Mouse (Mus musculus): ENCODE results near the gene Drg1. TPM values are rescaled to one million over a fixed set of nuclear protein-coding genes. Genes with fewer than 3 reads are reported as not detected.
"Not testable (repeated sequence)": the region's sequence is repeated elsewhere in the genome, so short reads cannot be mapped to it uniquely, and the experiment has no call there.

Drg1 gene
- polyA plus RNA-seq, 1 experiment from 2014 or later: 182 TPM

DNA sequence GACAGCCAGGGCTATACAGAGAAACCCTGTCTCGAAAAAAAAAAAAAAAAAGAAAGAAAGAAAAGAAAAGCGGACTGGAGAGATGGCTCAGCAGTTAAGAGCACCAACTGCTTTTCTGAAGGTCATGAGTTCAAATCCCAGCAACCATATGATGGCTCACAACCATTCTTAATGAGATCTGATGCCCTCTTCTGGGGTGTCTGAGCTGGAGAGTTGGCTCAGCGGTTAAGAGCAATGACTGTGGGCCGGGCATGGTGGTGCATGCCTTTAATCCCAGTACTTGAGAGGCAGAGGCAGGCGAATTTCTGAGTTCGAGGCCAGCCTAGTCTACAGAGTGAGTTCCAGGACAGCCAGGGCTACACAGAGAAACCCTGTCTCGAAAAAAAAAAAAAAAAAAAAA lies 65.6 kb downstream of the Drg1 start:
- H3K4me2 ChIP-seq; H3K27ac ChIP-seq (ENCODE audit: low read depth, low read length); H3K9ac ChIP-seq (ENCODE audit: low read depth, low read length); H3K4me3 ChIP-seq (ENCODE audit: low read depth, low read length); H3K9me3 ChIP-seq (replicated peaks; ENCODE audit: control insufficient read depth, low read length); H3K27me3 ChIP-seq (ENCODE audit: control insufficient read depth, insufficient read depth, low read length); H3K4me1 ChIP-seq (ENCODE audit: control insufficient read depth, insufficient read depth, low read length); ATAC-seq (replicated peaks; ENCODE audit: insufficient number of reproducible peaks, low FRiP score, low TSS enrichment); H3K36me3 ChIP-seq (ENCODE audit: control insufficient read depth, insufficient read depth, low read length): not testable (repeated sequence)
- 91% methylated on average over 5 of the region's 7 CpGs for WGBS (ENCODE audit: insufficient replicate concordance)

DNA sequence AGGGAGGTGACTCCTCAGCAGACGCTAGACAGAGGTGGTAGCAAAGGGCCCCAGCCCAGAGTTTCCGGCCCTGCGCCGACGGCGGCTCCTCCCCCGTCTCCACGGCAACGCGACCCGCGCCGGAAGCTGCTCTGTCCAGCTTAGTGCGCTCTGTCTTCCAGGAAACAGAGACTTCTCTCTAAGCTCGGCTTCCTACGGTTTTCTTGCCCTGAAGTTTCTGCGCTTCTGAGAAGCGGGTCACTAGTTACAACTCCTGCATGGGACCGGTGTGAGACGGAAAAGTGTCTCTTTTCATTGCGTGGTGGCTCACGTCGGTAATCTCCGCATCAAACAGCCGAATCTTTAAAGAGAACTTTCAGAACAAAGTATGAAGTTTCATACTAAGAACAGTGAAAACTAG lies 72.9 kb downstream of the Drg1 start, which contains the start of gene Sfi1:
TSS of gene Sfi1 (minus strand) at position 101 of the 400 bp plus-strand sequence.
- Histone ChIP-seq H3K9ac (ENCODE audit: low read depth, low read length) (no peak within 1 kb of the TSS), H3K27me3 (ENCODE audit: control insufficient read depth, insufficient read depth, low read length) (no peaks in the 10 kb centered on the region), H3K4me2 (no peak within 1 kb of the TSS), H3K4me3 (ENCODE audit: low read depth, low read length) (no peak within 1 kb of the TSS), H3K36me3 (ENCODE audit: control insufficient read depth, insufficient read depth, low read length) (no peaks in the 10 kb centered on the region), H3K27ac (ENCODE audit: low read depth, low read length) (no peak within 1 kb of the TSS), H3K4me1 (ENCODE audit: control insufficient read depth, insufficient read depth, low read length) (no peaks in the 10 kb centered on the region), H3K9me3 (replicated peaks; ENCODE audit: control insufficient read depth, low read length) (no peaks in the 10 kb centered on the region)
- 81% methylated on average over 25 of the region's 25 CpGs for WGBS (ENCODE audit: insufficient replicate concordance)
- ATAC-seq (replicated peaks; ENCODE audit: insufficient number of reproducible peaks, low FRiP score, low TSS enrichment): no peak

DNA sequence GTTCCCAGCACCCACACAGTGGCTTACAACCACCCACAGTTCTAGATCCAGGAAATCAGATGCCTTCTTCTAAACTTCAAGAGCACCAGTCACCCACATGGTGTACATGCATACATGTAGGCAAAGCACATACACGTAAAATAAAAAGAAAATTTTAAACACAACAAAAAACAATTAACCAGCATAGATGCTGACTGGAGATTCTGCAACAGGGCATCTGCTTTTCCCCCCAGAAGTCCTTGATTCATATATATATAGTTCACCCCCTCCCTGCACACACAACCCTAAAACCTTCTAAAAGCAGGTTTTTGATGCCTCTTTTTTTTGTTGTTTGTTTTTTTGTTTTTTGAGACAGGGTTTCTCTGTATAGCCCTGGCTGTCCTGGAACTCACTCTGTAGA lies 83.5 kb downstream of the Drg1 start:
- not testable (repeated sequence) for H3K27ac ChIP-seq (ENCODE audit: low read depth, low read length); H3K36me3 ChIP-seq (ENCODE audit: control insufficient read depth, insufficient read depth, low read length); ATAC-seq (replicated peaks; ENCODE audit: insufficient number of reproducible peaks, low FRiP score, low TSS enrichment); H3K27me3 ChIP-seq (ENCODE audit: control insufficient read depth, insufficient read depth, low read length); H3K9ac ChIP-seq (ENCODE audit: low read depth, low read length); H3K4me2 ChIP-seq; H3K9me3 ChIP-seq (replicated peaks; ENCODE audit: control insufficient read depth, low read length); H3K4me3 ChIP-seq (ENCODE audit: low read depth, low read length); H3K4me1 ChIP-seq (ENCODE audit: control insufficient read depth, insufficient read depth, low read length)
- WGBS (ENCODE audit: insufficient replicate concordance): 76% methylated on average over 1 of the region's 1 CpGs

DNA sequence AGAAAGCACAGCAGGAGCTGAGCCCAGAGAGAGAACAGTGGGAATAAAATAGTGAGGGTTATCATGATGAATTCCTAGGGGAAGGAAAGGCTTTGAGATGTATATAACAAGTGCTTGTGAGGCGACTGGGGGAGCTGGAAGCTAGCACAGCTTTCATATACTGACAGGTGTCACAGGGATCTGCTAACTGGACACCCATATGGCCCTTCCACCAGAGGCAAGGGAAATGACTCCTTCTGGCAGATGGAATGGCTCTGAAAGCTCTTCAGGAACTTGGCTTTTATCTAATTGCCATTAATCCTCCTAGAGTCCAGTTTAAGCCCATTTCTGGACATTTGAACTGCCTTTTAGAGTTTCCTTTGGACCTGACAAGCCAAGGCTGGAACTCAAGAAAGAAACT lies 84.2 kb downstream of the Drg1 start:
- H3K27ac ChIP-seq (ENCODE audit: low read depth, low read length); H3K27me3 ChIP-seq (ENCODE audit: control insufficient read depth, insufficient read depth, low read length); H3K9me3 ChIP-seq (replicated peaks; ENCODE audit: control insufficient read depth, low read length); H3K4me2 ChIP-seq; H3K4me3 ChIP-seq (ENCODE audit: low read depth, low read length); ATAC-seq (replicated peaks; ENCODE audit: insufficient number of reproducible peaks, low FRiP score, low TSS enrichment); H3K36me3 ChIP-seq (ENCODE audit: control insufficient read depth, insufficient read depth, low read length); H3K4me1 ChIP-seq (ENCODE audit: control insufficient read depth, insufficient read depth, low read length); H3K9ac ChIP-seq (ENCODE audit: low read depth, low read length): not testable (repeated sequence)
- WGBS (ENCODE audit: insufficient replicate concordance): 64% methylated on average over 1 of the region's 1 CpGs

DNA sequence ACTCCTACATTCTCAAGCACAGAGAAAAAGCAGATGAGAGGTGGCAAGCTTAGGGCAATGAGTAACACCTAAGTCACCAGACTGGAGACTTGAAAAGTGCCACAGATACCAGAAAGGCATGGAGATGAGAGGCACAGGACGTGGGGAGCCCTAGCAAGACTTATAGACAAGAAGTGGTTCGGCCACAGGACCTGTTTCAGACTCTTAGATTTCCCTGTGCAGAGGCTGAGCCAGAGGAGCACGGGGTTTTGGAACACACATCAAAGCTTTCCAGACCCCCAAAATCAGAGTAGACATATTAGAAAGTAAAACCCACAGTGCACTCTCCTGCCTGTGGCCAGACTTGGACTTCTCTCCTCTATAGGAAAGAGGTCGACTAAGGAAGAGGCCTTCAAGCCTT lies 85.0 kb downstream of the Drg1 start:
- not testable (repeated sequence) for H3K4me2 ChIP-seq; H3K27me3 ChIP-seq (ENCODE audit: control insufficient read depth, insufficient read depth, low read length); H3K27ac ChIP-seq (ENCODE audit: low read depth, low read length); H3K9me3 ChIP-seq (replicated peaks; ENCODE audit: control insufficient read depth, low read length); H3K36me3 ChIP-seq (ENCODE audit: control insufficient read depth, insufficient read depth, low read length); H3K9ac ChIP-seq (ENCODE audit: low read depth, low read length); ATAC-seq (replicated peaks; ENCODE audit: insufficient number of reproducible peaks, low FRiP score, low TSS enrichment); H3K4me1 ChIP-seq (ENCODE audit: control insufficient read depth, insufficient read depth, low read length); H3K4me3 ChIP-seq (ENCODE audit: low read depth, low read length)
- WGBS (ENCODE audit: insufficient replicate concordance): 50% methylated on average over 4 of the region's 4 CpGs

DNA sequence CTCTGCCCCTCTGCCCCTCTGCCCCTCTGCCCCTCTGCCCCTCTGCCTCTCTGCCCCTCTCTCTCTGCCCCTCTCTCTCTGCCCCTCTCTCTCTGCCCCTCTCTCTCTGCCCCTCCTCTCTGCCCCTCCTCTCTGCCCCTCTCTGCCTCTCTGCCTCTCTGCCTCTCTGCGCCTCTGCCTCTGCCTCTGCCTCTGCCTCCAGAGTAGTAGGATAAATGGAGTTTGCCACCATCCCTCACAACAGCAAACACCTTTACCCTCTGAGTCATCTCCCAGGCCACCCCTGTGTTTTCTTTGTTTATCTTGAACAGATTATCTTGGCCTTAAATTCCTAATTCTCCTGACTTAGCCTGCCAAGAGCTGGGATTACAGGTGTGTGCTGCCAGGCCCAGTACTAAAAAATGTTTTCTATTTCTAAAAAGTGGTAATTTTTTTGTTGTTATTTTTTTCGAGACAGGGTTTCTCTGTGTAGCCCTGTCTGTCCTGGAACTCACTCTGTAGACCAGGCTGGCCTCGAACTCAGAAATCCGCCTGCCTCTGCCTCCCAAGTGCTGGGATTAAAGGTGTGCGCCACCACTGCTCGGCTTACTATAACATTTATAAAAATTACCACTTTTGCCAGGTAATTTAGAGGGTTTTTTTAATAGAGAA lies 85.6 kb downstream of the Drg1 start:
- not testable (repeated sequence) for H3K27me3 ChIP-seq (ENCODE audit: control insufficient read depth, insufficient read depth, low read length); H3K27ac ChIP-seq (ENCODE audit: low read depth, low read length); H3K9me3 ChIP-seq (replicated peaks; ENCODE audit: control insufficient read depth, low read length); H3K4me3 ChIP-seq (ENCODE audit: low read depth, low read length); H3K9ac ChIP-seq (ENCODE audit: low read depth, low read length); H3K36me3 ChIP-seq (ENCODE audit: control insufficient read depth, insufficient read depth, low read length); H3K4me2 ChIP-seq; ATAC-seq (replicated peaks; ENCODE audit: insufficient number of reproducible peaks, low FRiP score, low TSS enrichment); H3K4me1 ChIP-seq (ENCODE audit: control insufficient read depth, insufficient read depth, low read length)
- 68% methylated on average over 6 of the region's 6 CpGs for WGBS (ENCODE audit: insufficient replicate concordance)

DNA sequence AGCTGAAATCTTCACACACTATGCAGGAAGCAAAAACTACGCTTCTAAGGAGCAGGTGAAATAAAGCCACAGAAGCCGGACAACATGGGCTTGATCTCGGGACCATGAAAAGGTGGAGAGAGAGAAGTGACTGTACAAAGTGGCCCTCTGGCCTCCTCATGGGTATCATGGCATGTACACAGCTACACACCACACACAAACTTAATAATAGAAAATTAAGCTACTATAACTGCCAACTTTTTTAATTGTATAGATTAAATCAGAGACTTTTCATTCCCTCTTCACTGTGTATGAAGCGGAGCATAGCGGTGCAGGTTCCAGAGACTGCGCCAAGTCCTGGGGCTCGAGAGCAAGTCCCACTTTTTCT lies 86.5 kb downstream of the Drg1 start:
- 81% methylated on average over 7 of the region's 7 CpGs for WGBS (ENCODE audit: insufficient replicate concordance)
- H3K4me3 ChIP-seq (ENCODE audit: low read depth, low read length): not testable (repeated sequence)

DNA sequence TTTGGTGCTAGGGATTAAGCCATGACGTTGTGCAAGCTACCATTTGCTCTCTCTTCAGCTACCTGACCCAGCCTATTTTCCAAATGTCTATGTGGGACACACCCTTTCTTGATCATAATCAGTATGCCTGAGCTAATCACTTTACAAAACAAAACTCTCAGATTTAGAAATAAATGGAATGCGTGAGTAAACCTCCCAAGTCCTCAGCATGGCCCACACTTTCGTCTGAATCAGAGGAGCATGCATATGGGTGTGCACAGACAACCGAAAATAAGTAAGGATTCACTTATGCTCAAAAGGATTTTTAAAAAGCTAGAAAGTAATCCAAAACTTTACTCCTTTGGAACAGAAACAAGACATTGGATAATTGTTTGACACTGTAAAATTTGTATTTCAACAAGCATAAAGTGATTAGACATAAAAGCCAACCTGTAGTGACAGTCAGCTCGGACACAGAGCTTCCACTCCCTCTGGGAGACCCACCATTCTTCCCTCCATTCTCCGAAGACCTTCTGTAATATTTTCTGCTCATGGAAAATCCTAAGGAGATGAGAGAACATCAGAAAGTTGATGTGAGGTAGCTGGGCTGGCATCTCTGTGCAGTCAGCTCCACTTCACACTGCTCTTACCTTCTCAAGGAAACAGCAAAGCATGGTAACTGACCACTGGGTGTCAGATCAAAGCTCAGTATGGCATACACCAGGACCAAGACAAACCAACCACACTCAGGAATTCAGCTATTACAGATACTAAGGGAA lies 87.1 kb downstream of the Drg1 start:
- H3K4me3 ChIP-seq (ENCODE audit: low read depth, low read length); H3K27ac ChIP-seq (ENCODE audit: low read depth, low read length); H3K9ac ChIP-seq (ENCODE audit: low read depth, low read length); H3K4me2 ChIP-seq; H3K4me1 ChIP-seq (ENCODE audit: control insufficient read depth, insufficient read depth, low read length); ATAC-seq (replicated peaks; ENCODE audit: insufficient number of reproducible peaks, low FRiP score, low TSS enrichment); H3K27me3 ChIP-seq (ENCODE audit: control insufficient read depth, insufficient read depth, low read length); H3K9me3 ChIP-seq (replicated peaks; ENCODE audit: control insufficient read depth, low read length); H3K36me3 ChIP-seq (ENCODE audit: control insufficient read depth, insufficient read depth, low read length): not testable (repeated sequence)
- WGBS (ENCODE audit: insufficient replicate concordance): 76% methylated on average over 6 of the region's 6 CpGs

More for the DNA sequence above, 86.5 kb downstream of the Drg1 start:
- not testable (repeated sequence) for ATAC-seq (replicated peaks; ENCODE audit: insufficient number of reproducible peaks, low FRiP score, low TSS enrichment); H3K4me2 ChIP-seq; H3K27ac ChIP-seq (ENCODE audit: low read depth, low read length); H3K27me3 ChIP-seq (ENCODE audit: control insufficient read depth, insufficient read depth, low read length); H3K9me3 ChIP-seq (replicated peaks; ENCODE audit: control insufficient read depth, low read length); H3K36me3 ChIP-seq (ENCODE audit: control insufficient read depth, insufficient read depth, low read length); H3K9ac ChIP-seq (ENCODE audit: low read depth, low read length); H3K4me1 ChIP-seq (ENCODE audit: control insufficient read depth, insufficient read depth, low read length)
